Comparison of ENCODE assay signal across 19 mouse cellular contexts in the genomic region with DNA sequence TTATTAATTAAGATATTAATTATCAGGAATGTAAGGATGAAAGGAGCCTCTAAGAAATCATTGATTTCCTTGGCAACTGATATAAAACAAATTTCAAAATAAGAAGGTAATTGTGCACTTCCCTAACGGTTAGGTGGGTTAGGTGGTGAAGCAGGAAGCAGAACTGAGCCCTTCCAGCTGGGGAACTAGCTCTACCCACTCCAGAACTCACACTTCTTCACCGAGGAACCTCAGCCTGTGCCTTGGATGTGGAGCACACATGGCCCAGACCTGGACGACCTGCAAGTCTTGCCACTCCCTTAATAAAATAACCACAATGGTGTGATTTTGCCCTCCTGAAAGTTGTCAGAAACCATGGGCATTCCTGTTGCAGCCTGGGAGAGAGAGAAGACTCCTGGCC. TPM values are rescaled to one million over a fixed set of nuclear protein-coding genes. Genes with fewer than 3 reads are reported as not detected.
DNase-seq lines count a peak whose midpoint lies in the region; ATAC-seq lines count a peak whose summit lies in the region.
"Had no signal": no experiment of that assay in that cellular context is flagged by ENCODE, and none has a peak within 500 bp of the region (broad histone marks: within the 10 kb centered on the region; RNA-seq: fewer than 3 reads in every experiment).

No protein-coding gene starts in this region.

- 76% methylated on average over 3 of the region's 3 CpGs for whole genome bisulfite sequencing in midbrain, embryonic 11.5 days
- WGBS in midbrain, embryonic 14.5 days, result 79% methylated on average over 3 of the region's 3 CpGs
- 76% methylated on average over 3 of the region's 3 CpGs for WGBS in limb, embryonic 10.5 days
- WGBS in limb, embryonic 15.5 days, result 26% methylated on average over 3 of the region's 3 CpGs
- 81% methylated on average over 3 of the region's 3 CpGs for WGBS in hindbrain, embryonic 14.5 days

- H3K9ac ChIP-seq in midbrain, embryonic 11.5 days (ENCODE audit: low read length), result no peak overlapping the region
- no peak overlapping the region for H3K9ac ChIP-seq in midbrain, embryonic 14.5 days (replicated peaks; ENCODE audit: low read length)
- H3K9ac ChIP-seq in limb, embryonic 15.5 days, result no peak overlapping the region
- H3K9ac ChIP-seq in hindbrain, embryonic 14.5 days, result no peak overlapping the region
- H3K9ac ChIP-seq: heart, embryonic 13.5 days had no signal

- no peaks in the 10 kb centered on the region for H3K27me3 ChIP-seq in midbrain, embryonic 11.5 days (ENCODE audit: control insufficient read depth, insufficient read depth, low read length)
- no peaks in the 10 kb centered on the region for H3K27me3 ChIP-seq in midbrain, embryonic 14.5 days (ENCODE audit: control insufficient read depth, insufficient read depth, low read length)
- H3K27me3 ChIP-seq in limb, embryonic 10.5 days (ENCODE audit: low read depth, poor library complexity, severe bottlenecking), result no peaks in the 10 kb centered on the region
- no peaks in the 10 kb centered on the region for H3K27me3 ChIP-seq in limb, embryonic 15.5 days
- no peaks in the 10 kb centered on the region for H3K27me3 ChIP-seq in hindbrain, embryonic 14.5 days (ENCODE audit: control insufficient read depth, insufficient read depth, low read length)
- H3K27me3 ChIP-seq: heart, embryonic 13.5 days had no signal

- H3K9me3 ChIP-seq in midbrain, embryonic 11.5 days (ENCODE audit: control insufficient read depth, low read length), result no peaks in the 10 kb centered on the region
- no peaks in the 10 kb centered on the region for H3K9me3 ChIP-seq in midbrain, embryonic 14.5 days (ENCODE audit: control insufficient read depth, low read length)
- no peaks in the 10 kb centered on the region for H3K9me3 ChIP-seq in limb, embryonic 10.5 days (replicated peaks)
- no peaks in the 10 kb centered on the region for H3K9me3 ChIP-seq in limb, embryonic 15.5 days
- H3K9me3 ChIP-seq in hindbrain, embryonic 14.5 days (ENCODE audit: control insufficient read depth, low read length), result no peaks in the 10 kb centered on the region
- H3K9me3 ChIP-seq: forebrain, embryonic 10.5 days; heart, embryonic 13.5 days had no signal

- H3K4me2 ChIP-seq in midbrain, embryonic 11.5 days, result no peak overlapping the region
- no peak overlapping the region for H3K4me2 ChIP-seq in midbrain, embryonic 14.5 days (ENCODE audit: low read length)
- H3K4me2 ChIP-seq in limb, embryonic 15.5 days, result no peak overlapping the region
- H3K4me2 ChIP-seq in hindbrain, embryonic 14.5 days (replicated peaks), result no peak overlapping the region
- H3K4me2 ChIP-seq: heart, embryonic 13.5 days had no signal

- no peak for ATAC-seq in midbrain, embryonic 11.5 days (ENCODE audit: low FRiP score)
- ATAC-seq in midbrain, embryonic 14.5 days (ENCODE audit: low FRiP score, low TSS enrichment), result no peak
- no peak for ATAC-seq in limb, embryonic 15.5 days (ENCODE audit: insufficient number of reproducible peaks, low FRiP score, low TSS enrichment, low read depth)
- no peak for ATAC-seq in hindbrain, embryonic 14.5 days (ENCODE audit: low FRiP score)
- ATAC-seq: forebrain, embryonic 16.5 days; hindbrain, embryonic 16.5 days; inflammation-experienced regulatory T-cells, adult 6 months had no signal

- H3K27ac ChIP-seq in midbrain, embryonic 11.5 days (ENCODE audit: low read depth, low read length), result no peak overlapping the region
- no peak overlapping the region for H3K27ac ChIP-seq in midbrain, embryonic 14.5 days (replicated peaks; ENCODE audit: low read depth, low read length)
- peak overlapping the region; percentile 89; the same call in 1 of the 2 replicates for H3K27ac ChIP-seq in limb, embryonic 10.5 days
- H3K27ac ChIP-seq in limb, embryonic 15.5 days, result peak overlapping the region; percentile 84
- H3K27ac ChIP-seq in hindbrain, embryonic 14.5 days, result no peak overlapping the region
- H3K27ac ChIP-seq: heart, adult 2 months had no signal

- no peaks in the 10 kb centered on the region for H3K36me3 ChIP-seq in midbrain, embryonic 11.5 days (ENCODE audit: control insufficient read depth, insufficient read depth, low read length)
- no peaks in the 10 kb centered on the region for H3K36me3 ChIP-seq in midbrain, embryonic 14.5 days (ENCODE audit: control insufficient read depth, insufficient read depth, low read length)
- H3K36me3 ChIP-seq in limb, embryonic 10.5 days, result no peaks in the 10 kb centered on the region
- no peaks in the 10 kb centered on the region for H3K36me3 ChIP-seq in limb, embryonic 15.5 days
- no peaks in the 10 kb centered on the region for H3K36me3 ChIP-seq in hindbrain, embryonic 14.5 days (replicated peaks; ENCODE audit: control insufficient read depth, insufficient read depth)
- H3K36me3 ChIP-seq: forebrain, embryonic 10.5 days; heart, embryonic 13.5 days had no signal

- H3K4me1 ChIP-seq in midbrain, embryonic 11.5 days (ENCODE audit: control insufficient read depth, insufficient read depth, low read length), result peaks cover 11% of the 10 kb centered on the region
- H3K4me1 ChIP-seq in midbrain, embryonic 14.5 days (ENCODE audit: control insufficient read depth, insufficient read depth, low read length), result peaks cover 8% of the 10 kb centered on the region; the same call in 1 of the 2 replicates
- H3K4me1 ChIP-seq in limb, embryonic 10.5 days, result peaks cover 20% of the 10 kb centered on the region
- peaks cover 10% of the 10 kb centered on the region for H3K4me1 ChIP-seq in limb, embryonic 15.5 days
- H3K4me1 ChIP-seq in hindbrain, embryonic 14.5 days (replicated peaks; ENCODE audit: control insufficient read depth, insufficient read depth, low read length), result peaks cover 7% of the 10 kb centered on the region; the same call in 1 of the 2 replicates

- H3K4me3 ChIP-seq in midbrain, embryonic 11.5 days (ENCODE audit: low read depth, low read length), result no peak overlapping the region
- H3K4me3 ChIP-seq in midbrain, embryonic 14.5 days (replicated peaks; ENCODE audit: low read depth, low read length), result no peak overlapping the region
- no peak overlapping the region for H3K4me3 ChIP-seq in limb, embryonic 10.5 days
- no peak overlapping the region for H3K4me3 ChIP-seq in limb, embryonic 15.5 days
- no peak overlapping the region for H3K4me3 ChIP-seq in hindbrain, embryonic 14.5 days (replicated peaks; ENCODE audit: low read length)
- H3K4me3 ChIP-seq: forebrain, embryonic 10.5 days; heart, adult 2 months; heart, embryonic 13.5 days had no signal

- DNase-seq in midbrain, embryonic 11.5 days (ENCODE audit: low spot score, missing footprints), result peak; percentile 77
- no peak for DNase-seq in midbrain, embryonic 14.5 days
- no peak for DNase-seq in limb, embryonic 10.5 days (ENCODE audit: low spot score)
- DNase-seq in urinary bladder, adult 2 months (ENCODE audit: low spot score), result no peak
- no peak for DNase-seq in hindbrain, embryonic 14.5 days (ENCODE audit: low spot score)
- no peak for DNase-seq in T-cell, adult 2 months (ENCODE audit: low spot score)
- DNase-seq: adrenal gland, adult 8-10 months; adrenal gland, postnatal 36 days; cerebellum, adult 8-10 months; cerebellum, postnatal 25 days; gastrocnemius, postnatal 10 days; heart, adult 2 months; heart, postnatal 36 days had no signal

RNA-seq across cellular contexts. Expression of a gene that starts 35.2 kb away (rescaled TPM):
- 159 and 186 TPM in 2 replicates for polyA plus RNA-seq in midbrain, embryonic 11.5 days (2014; fragmentation: Nextera tagmentation; extraction: Ambion mirVana)
- polyA plus RNA-seq in midbrain, embryonic 14.5 days (2014; fragmentation: Nextera tagmentation; extraction: Ambion mirVana), result 125 and 207 TPM in 2 replicates
- 65.6 and 83.7 TPM in 2 replicates for polyA plus RNA-seq in limb, embryonic 10.5 days (2016; fragmentation: Nextera tagmentation; extraction: Ambion mirVana)
- 41.4 and 50.9 TPM in 2 replicates for polyA plus RNA-seq in limb, embryonic 15.5 days (2015; fragmentation: Nextera tagmentation; extraction: Ambion mirVana)
- 44.8 and 47.2 TPM in 2 replicates for polyA plus RNA-seq in urinary bladder, adult 2 months (2012; rRNA removed)
- polyA plus RNA-seq in hindbrain, embryonic 14.5 days (2014; fragmentation: Nextera tagmentation; extraction: Ambion mirVana), result 124 and 153 TPM in 2 replicates

Comparison
In these comparisons a context has a peak if more than half of its experiments do, and no peak if none do; other contexts are left out.
1. H3K27ac ChIP-seq: peak in limb, embryonic 10.5 days (single experiment) and limb, embryonic 15.5 days (single experiment); none in midbrain, embryonic 11.5 days (single experiment), midbrain, embryonic 14.5 days (single experiment) and hindbrain, embryonic 14.5 days (single experiment).